Mouse (Mus musculus) ZHBTc4 (cell line): ENCODE measurements around the gene Stx5a.
A peak's percentile ranks its signal among the peaks of the same experiment; 100 is the strongest.

Experiments
- DNase-seq: peaks from one replicate; pipeline ENCODE4 v3.0.0-alpha.2; 2011; ENCODE audit warnings: low read depth, low spot score

The Stx5a gene

DNA sequence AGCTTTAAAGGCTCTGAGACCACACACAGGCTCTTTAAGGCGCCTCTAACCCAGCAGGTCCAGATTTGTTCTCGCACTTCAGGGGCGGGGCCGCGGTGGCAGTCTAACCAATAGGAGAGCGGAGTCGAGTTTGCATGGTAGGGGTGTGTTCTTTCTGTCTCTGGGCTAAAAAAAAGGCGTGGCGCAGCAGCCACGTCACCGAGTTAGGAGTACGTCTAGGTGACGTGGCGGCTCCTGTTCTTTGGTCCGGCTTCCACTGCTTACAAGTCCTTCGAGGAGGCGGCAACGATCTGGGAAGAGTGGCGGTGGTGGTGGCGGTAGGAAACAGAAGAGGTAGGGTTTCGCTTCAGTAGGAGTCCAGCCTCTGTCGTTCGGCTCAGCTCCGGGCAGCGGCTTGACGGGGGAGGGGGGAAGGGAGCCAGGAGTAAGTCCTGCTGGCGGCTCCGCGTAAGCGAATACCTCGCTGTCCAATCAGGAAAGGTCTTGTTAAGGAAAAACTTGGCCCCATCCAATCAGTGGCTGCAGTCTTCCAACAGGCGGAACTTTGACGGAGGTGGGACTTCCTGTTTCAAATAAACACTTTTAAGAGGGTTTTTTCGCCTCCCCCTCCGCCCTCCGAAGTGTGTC lies at the start of gene Stx5a:
Stx5a (plus strand) TSS at position 171 of the 627 bp plus-strand sequence.
- peak; percentile 99 for DNase-seq

DNA sequence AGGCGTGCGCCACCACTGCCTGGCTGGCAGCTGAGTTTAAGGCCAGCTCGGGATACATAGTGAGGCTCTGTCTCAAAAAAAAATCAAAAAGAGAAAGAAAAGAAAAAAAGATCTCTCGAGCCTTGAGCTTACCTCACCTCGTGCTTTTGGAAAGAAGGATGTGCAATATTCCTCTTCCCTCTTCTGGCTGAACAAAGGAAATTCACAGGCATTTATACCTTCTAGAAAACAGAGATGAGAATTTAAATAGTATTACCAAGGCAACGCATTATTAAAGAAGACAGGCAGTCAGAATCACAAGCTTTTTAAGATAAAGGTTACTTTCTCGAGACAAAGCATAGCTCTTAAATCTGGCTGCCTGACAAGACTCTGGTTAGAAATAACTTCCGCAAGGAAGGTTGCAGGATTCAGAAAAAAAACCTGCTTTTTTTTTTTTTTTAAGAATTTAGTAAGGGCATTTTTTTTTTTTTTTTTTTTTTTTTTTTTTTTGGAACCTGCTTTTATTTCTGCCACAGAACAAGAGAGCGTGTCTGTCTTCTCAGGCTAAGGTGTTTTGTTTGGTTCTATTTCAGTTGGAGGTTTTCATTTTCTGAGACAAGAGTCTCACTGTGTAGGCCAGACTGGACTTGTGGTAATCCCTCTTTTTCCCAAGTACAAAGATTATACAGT lies 49.2 kb upstream of the Stx5a start:
- no peak for DNase-seq

DNA sequence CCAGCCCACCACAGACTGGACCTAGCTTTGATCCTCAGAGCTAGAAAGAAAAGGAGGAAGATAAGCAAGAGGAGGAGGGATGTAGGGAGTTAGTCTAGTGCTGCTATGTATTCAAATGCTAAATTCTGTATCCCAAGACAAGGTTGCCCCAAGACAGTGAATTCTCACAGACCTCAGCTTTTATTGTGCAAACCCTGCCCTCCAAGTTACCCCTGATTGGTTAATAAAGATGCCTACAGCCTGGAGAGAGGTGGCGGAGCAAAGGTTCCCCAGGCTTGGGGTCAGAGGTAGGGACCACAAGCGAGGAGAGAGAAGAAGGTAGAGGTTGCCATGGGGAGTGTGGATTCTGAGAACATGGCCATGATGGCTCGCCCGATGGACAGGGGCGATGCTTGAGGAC lies 48.5 kb upstream of the Stx5a start:
- no peak for DNase-seq

DNA sequence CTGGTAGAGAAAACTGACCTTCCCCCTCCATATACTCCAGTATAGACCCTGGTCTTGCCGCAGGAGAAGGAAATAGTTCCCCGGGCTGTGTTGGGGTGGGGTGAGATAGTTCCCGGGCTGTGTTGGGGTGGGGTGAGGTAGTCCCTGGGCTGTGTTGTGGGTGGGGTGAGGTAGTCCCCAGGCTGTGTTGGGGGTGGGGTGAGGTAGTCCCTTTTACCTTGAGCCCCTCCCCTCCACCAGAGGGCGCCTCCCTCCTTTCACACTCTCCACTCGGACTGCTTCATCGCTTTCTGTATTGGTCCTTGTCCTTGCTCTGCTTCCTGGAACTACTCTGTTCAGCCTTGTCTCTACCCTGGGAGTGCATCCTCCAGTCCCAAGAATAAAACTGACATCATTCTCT lies 45.9 kb upstream of the Stx5a start:
- peak; percentile 89 for DNase-seq

DNA sequence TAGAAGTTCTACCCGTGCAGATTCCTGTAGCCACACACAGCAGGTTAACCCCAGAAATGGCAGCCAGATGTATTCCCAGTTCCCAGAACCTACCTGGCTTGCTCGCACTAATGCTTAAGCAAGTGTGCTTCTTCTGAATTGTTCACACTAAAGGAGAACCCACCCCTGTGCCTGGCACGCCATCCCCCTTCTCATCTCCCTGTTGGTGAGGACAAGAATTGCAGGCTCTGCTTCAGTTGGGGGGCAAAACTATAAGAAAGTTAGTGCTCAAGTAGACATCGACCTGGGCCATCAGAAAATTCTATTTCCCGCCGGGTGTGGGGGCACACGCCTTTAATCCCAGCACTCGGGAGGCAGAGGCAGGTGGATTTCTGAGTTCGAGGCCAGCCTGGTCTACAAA lies 41.6 kb upstream of the Stx5a start:
- DNase-seq, result no peak

DNA sequence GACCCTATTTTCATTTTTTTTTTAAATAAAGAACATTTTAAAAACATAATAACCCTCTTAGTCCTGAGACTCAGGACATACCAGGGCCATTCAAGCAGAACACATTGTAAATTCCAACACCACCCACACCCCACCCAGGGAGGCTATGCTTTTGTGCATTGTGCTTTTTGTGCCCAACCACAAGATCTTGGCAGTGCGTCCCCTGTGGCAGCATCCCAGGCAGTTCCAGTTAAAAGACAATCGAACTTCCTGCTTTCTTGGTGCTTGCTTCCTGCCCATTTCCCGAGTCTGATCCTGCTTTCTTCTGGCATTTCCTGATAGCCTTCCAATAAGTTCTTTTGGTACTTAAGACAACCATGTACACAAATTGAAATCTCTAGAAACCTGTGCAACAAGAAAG lies 38.8 kb upstream of the Stx5a start:
- peak; percentile 58 for DNase-seq

DNA sequence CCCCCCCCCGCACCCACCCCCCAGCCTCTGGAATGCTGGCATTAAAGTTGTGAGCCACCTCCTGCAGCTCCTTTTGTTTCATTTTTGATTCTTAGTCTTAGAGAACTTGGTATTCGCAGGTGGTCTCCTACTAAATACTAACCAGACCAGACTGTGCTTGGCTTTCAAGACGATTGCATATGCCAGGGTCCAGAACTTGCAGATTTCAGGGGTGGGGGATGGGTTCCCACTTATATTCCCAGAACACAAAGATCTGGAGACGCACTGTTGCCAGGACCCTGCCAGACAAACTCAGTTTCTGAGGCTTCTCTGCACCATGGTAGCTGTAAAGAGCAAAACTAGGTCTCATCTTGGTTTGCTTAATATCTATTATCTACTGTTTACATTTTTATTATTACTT lies 37.6 kb upstream of the Stx5a start:
- DNase-seq, result no peak

DNA sequence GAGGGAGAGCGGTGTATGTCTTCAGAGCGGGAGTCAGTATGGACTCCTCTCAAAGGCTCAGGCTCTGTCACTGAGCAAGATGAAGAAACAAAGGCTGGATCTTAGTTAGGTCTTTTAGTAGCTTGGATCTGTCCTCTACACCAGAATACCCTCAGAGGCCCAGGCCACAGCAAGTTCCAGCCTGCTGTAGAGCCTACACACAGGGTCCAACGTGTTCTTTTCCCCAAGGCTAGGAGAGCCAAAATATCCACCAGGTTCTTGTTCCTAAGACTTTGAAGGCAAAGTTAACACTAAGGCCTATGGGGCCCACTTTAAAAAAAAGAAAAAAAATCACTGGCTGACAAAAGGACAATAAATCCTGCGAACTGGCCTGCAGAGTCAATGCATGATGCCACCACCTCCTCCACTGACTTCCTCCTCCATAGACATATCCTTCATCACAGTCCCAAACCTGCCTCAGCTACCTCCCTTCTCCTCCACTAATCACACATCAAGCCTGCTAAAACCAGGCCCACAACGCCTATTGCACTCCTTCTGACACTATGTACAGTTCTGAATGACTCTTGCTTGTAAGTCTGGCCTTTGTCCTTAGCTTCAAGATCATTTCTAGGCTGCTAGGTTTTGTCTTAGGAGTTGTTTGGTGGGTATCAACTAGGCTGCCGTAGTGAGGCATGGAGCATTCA lies 36.0 kb upstream of the Stx5a start:
- no peak for DNase-seq

DNA sequence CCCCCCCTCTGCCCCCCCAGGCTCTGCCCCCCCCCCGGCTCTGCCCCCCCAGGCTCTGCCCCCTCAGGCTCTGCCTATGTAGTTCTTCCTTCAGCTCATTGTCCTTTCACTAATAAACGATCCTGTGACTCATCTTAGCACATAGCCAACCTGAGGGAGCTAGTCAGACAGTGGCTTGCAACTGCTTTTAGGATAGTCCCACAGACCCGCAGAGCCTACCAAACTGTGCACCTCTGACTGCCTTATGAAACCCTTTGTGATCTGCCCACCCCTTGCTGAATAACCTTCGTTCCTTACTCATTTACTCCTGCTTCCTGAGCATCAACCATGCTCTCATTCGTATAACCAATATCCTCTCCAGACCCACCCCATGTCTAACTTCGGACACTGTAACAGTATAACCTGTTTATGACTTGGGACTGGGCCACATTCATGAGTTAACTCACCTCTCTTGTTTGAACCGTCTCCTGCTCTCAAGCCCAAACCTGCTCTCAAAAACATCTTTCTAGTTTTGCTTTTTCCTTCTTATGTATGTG lies 35.0 kb upstream of the Stx5a start:
- no peak for DNase-seq

DNA sequence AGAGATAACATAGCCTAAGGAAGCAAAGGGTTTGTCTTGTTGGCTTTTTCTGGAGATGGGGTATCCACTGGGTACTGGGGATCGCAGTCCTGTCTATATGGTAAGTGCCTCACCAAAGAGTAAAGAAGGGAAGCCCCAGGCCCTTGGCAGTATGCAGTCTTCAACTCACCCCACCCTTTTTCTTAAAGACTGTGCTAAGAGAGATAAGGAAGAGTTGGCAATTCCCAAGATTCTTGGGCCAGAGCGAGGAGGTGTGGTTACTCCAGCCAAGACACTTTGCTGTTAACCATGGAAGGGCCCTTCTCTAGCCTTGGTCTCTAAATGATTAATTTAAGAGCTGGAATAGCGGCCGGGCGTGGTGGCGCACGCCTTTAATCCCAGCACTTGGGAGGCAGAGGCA lies 34.3 kb upstream of the Stx5a start:
- DNase-seq, result no peak

DNA sequence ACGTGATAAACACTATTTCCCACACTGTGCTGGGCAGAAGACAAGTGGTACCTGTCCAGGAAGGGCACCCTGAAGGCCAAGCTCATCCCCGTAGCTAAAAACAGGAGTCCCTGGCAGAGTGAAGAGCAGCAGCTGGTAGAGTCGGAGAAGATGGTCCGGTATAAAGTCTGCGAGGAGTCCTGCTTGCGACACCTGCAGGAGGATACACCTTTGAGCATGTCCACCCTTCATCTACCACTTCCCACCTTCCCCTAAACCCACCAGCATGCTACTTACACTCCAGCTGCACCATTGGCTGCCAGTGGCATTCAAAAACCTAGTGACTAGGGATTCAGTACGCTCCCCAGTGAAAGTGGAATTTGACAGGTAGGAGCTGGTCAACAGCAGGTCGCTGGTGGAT lies 32.3 kb upstream of the Stx5a start:
- no peak for DNase-seq

DNA sequence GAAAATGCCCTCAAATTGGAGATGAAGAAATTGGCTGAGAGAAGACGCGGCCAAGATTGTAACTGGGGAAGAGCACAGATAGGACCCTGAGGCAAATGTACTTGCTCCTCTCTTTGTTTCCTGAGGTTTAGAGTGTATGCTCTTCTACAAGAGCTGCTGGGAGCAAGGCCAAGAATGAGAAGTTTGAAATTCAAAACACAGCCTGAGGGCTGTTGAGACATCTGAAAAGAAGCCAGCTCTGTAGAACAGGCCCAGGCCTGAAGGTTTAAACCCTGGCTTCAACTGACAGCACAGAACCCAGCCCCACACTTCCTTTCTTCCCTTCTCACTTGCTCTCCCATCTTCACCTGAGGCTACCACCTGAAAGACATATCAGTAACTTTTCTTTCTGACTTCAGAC lies 31.2 kb upstream of the Stx5a start:
- no peak for DNase-seq

DNA sequence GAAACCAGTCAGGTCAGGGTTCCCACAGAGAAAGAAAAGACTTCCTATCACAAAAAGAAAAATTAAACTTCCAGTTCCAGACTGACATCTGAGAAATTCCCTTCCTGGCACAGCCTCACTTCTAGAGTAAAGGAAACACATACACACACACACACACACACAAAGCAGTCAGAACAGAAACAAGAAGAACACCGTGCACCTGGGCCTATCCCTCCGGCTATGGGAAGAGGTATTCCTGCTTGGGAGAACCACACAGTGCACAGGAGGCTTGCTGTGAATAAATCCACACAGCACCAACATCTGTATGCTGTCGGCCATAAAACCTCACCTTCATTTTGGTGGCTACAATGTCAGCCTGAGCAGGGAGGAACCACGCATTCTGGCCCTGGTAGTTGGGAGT lies 29.7 kb upstream of the Stx5a start:
- no peak for DNase-seq

DNA sequence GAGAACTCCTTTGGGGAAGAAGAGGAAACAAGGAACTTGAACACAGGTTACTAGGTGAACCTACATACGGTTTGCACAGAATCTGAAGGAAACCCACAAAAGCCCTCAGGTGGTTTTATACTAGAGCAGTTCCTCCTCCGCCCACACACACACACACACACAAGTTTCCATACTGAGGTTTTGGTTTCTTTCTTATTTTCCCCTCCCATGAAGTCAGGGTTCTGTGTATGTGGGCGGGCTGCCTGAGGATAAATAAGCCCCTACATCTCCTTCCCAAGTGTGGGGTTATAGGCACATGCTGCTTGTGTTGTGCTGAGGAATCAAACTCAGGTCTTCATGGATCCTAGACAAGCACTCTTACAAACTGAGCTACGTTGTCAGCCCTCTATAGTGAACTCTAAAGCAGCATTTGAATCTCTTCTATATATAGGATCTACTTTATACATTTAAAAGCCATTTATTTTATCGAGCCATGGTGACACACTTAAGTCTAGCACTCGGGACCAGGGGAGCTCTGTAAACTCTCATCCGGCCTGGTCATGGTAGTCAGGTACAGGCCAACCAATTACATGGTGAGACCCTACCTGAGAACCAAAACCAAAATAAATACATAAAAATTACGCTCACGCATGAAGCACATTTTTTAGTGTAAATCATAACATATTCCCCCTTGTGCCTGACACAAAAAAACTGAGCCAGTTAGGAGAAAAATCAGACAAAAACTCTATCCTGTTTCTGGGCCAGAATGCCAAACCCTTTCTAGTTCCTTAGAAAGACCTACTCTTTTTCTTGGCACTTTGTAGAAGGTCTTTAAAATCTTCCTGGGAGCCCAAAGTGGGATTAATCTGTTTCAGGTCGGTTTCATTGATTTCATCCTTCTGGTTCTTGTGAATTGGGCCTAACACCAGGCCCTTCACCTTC lies 29.0 kb upstream of the Stx5a start:
- no peak for DNase-seq

DNA sequence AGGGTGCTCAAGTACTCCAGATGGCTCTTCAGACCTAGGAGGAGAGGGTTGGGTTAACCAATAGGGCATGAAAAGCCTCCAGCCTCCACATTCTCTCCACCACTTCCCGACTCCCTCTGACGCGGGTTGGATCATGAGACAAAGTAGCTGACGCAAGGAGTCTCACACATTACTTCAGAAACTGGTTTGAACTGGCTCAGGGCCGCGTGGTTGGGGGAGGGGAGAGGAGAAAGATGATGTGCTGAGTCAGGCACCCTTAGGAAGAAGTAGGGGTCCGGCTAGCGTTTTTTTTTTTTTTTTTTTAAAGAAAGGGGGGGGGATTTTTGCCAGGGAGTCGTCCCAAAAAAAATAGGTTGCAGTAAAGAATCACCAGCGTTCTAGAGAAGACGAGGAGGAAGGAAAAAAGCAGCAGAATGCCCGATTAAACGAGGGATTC lies 28.3 kb upstream of the Stx5a start:
- peak; percentile 98 for DNase-seq

DNA sequence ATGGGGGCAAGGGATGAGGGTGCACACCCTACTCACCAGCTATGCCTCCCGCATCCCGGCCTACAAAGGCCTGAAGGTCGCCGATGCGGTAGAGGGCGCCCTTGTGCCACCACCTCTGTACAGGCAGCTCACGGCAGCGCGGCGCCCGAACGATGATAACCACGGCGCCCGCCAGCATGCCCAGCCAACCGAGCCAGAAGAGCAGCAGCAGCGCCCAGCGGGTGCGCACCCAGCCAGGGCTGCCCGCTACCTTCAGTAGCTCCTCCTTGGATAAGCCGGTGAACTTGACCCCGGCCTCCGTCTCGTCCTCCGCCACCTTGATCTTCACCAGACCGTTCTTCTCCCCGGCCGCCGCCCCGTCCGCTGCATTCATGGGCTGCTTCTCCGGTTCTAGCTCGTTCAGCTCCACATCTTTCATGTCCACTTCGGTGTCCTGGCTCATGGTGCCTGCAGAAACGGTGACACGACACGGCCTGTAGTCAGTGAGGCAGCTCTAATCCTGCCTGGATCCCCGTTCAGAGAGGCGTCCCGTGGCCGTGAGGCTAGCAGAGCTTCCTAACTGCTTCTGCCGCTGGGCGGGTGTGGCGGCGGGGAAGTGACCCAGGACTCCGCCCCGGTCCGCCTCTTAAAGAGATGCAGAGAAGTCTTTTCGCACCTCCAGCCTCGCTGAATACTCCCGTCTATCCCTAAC lies 27.8 kb upstream of the Stx5a start:
- peak; percentile 96 for DNase-seq

DNA sequence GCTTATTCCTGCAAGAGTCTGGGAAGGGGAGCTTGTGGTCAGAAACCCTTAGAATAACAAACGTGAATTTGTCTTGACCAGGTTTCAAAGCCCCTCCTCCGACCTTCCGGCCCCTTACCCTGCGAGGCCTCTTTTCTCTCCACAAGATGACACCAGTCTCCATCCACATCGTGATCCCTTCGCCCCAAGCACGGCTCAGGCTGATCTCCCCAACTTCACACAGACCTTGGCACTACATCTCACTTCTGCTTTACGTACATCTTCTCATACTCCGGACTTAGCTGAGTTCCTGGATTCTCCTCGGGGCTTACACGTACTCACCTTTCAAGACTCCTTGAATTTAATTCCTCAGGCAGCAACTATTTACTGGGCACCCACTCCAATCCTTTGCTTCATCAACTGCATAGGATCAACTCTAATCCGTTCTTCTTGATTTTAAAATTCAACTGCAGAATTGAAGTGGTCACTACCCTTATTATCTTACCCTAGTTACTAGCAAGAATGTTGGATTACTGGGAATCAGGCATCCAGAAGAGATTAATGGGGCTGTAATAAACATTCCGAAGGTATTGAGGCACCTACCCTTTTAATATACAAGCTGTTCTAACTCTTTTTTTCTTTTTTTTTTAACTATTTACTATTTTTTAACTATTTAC lies 27.1 kb upstream of the Stx5a start:
- DNase-seq, result no peak

DNA sequence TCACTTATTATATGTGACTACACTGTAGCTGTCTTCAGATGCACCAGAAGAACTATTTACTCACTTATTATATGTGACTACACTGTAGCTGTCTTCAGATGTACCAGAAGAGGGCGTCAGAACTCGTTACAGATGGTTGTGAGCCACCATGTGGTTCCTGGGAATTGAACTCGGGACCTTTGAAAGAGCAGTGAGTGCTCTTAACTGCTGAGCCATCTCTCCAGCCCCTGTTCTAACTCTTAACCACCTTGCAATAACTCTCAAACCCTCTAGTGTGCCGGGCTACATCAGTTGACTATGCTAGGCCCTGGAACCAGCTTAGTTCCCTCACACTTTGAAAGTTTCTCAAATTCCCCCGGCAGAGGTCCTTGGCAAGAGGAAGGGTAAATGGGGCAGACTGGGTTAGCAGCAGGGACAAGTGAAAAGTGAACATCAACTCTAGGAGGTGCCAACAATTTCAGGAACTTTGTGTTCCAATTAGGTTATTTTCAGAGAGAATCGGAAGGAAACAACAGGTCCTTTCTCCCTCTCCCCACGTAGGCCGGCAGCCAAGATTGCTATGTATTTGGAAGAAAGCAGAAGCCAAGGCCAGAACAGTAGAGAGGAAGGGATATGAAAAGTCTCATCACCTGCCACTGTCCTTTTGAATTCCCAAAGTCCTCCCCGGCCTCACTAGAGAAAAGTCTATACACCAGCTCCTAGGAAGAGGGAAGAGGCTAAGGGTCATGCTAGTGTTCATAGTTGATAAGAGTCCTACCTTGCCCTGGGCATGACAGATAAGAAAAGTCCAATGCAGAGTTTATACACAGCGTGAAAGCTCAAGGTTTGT lies 26.3 kb upstream of the Stx5a start:
- no peak for DNase-seq

DNA sequence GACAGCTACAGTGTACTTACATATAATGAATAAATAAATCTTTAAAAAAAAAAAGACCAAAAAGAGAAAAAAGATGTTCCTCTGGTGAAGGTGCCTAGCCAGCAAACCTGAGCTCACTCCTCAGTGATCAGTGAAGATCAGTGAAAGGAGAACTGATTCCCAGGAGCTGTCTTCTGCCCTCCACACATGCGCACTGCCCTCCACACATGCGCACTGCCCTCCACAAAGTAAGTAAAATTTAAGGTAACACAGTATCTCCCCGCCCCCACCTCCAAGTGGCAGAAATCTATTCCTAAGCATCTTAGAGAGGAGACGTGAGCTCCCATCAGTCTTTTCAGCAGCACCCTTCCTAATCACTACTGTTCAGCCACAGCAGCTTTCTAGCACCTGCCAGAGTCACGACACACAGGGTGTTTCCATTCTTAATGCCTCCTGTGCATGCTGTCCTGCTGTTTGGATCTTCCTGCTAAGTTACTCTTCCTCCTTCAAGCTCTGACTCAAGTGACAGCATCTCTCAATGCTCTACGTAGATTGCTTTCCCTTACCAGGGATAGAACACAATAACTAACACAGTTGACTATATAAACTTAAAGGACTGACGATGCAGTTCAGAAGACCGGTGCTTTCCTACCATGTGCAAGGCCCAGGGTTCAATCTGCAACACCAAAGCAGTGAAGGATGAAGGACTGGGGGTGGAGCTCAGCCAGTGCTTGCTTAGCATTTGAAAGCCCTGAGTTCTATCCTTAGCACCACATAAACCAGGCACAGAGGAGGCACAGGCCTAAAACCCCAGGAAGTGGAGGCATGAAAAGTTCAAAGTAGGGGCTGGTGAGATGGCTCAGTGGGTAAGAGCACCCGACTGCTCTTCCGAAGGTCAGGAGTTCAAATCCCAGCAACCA lies 25.1 kb upstream of the Stx5a start:
- peak; percentile 91 for DNase-seq
